Mouse (Mus musculus): ENCODE results near the gene Mdm2. TPM values are rescaled to one million over a fixed set of nuclear protein-coding genes. Genes with fewer than 3 reads are reported as not detected.

Mdm2 gene
- total RNA-seq, 2 experiments from 2014 or later = 80.3 to 89.1 TPM

GRCm38 (mm10) chr10:117674359-117675019, 36.1 kb downstream of the Mdm2 start:
- ATAC-seq (ENCODE audit: poor library complexity, severe bottlenecking) = no peak

- ATAC-seq (ENCODE audit: poor library complexity, severe bottlenecking) = no peak
Measured at GRCm38 (mm10) chr10:117673913-117674312, 36.6 kb downstream of the Mdm2 start.

DNA sequence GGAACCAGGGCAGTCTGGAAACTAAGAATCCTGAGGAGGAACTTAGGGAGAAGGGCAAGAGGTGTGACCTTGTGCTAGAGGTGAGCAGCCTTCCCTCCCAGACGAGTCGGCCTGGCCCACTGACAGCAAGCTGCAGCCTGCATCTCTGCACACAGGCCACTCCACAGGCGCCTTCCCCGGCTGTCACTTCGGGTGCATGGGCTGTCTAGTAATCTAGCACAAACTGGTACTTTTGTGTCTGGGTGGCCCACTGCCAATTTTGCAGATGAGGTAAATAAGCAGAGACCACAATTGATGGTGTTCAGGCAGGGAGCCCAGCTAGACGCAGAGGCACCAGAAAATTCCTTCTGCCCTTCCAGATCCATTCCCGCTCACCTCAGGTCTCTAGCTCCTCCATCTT, 37.9 kb downstream of the Mdm2 start:
- no peak for ATAC-seq (ENCODE audit: poor library complexity, severe bottlenecking)

- ATAC-seq (ENCODE audit: poor library complexity, severe bottlenecking) = no peak
Measured at GRCm38 (mm10) chr10:117671930-117672666, 38.5 kb downstream of the Mdm2 start.

DNA sequence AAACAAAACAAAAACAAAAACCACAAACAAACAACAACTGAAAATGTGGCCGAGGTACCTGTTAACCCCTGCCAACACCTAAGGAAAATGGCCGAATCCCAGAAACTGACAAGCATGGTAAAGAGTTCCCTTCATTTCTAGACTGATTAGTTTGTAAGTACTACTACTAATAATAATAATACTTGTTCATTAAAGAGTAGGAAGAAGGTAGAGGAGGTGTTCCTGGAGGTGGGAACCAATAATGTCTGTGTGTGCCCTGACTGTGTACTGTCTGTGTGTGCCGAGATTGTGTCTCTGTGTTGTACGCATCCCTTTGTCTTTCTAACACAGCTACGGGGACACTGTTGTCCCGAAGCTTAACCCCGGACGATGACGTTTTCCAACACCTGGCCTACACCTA, 39.3 kb downstream of the Mdm2 start:
- ATAC-seq (ENCODE audit: poor library complexity, severe bottlenecking) = no peak

GRCm38 (mm10) chr10:117670791-117671190, 39.8 kb downstream of the Mdm2 start:
- no peak for ATAC-seq (ENCODE audit: poor library complexity, severe bottlenecking)

DNA sequence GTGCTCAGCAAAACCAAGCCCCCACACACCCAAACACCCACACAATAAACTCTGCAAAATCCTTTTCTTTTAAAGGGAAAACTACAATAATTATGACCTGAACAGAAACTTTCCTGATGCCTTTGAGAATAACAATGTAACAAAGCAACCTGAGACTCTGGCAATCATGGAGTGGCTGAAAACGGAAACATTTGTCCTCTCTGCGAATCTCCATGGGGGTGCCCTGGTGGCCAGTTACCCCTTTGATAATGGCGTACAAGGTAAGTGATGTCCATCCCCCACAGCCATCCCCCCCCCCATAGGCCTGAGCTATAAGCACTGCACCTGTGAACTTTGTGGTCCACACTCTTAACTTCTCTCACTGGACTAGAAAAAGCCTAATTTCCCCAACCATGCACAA, 40.5 kb downstream of the Mdm2 start:
- no peak for ATAC-seq (ENCODE audit: poor library complexity, severe bottlenecking)

DNA sequence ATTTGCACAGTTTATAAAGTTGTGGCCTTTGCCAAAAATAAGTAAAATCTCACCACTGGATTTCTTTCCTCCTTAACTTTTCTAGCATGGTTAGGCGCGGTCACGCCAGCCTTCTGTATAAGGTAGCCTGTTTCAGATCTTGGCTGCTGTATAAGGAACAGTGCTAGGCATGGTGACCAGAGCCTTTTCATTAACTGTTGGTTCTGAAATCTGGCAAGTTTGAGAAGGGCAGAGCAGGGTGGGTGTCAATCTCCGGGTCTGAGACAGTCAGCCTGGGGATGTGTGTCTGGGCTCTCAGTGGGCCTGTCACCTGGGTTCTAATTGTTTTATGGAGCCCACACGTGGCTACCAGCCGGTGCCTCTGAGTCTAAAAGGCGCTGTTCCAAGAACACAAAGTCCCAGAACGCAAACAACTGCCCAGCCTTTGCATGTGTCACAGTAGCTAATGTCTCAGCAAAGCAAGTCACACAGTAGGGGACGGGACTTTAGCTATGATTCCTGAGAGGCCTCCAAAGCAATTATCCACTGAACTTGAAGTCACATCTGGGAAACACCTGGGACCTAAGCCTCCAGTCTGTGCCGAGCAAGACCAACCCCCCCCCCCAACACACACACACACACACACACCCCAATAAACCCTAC, 41.0 kb downstream of the Mdm2 start:
- no peak for ATAC-seq (ENCODE audit: poor library complexity, severe bottlenecking)

DNA sequence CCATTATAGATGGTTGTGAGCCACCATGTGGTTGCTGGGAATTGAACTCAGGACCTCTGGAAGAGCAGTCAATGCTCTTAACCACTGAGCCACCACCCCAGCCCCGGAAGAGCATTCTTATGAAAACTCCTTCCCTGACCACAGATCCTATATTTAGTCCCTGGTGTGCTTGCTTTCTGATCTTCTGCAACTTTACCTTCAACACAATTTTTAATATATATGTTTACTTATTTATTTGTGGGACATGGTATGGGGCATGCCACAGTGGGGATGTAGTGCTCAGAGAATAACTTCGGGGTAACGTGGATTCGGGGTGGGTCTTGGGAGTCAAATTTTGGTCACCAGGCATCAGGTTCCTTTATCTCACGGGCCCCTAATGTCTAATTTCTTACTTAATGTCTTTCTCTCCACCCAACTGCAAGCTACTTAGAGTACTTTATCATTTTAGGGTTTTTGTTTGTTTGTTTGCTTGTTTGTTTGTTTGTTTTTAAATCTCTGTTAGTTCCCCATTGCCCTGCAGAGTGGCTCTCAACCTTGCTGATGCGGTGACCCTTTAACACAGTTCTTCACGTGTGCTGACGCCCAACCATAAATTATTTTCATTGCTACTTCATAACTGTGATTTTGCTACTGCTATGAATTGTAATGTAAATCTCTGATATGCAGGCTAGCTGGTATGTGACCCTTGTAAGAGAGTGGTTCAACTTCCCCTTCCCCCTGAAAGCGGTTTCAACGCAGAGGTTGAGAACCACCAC, 41.8 kb downstream of the Mdm2 start:
- ATAC-seq (ENCODE audit: poor library complexity, severe bottlenecking) = no peak

DNA sequence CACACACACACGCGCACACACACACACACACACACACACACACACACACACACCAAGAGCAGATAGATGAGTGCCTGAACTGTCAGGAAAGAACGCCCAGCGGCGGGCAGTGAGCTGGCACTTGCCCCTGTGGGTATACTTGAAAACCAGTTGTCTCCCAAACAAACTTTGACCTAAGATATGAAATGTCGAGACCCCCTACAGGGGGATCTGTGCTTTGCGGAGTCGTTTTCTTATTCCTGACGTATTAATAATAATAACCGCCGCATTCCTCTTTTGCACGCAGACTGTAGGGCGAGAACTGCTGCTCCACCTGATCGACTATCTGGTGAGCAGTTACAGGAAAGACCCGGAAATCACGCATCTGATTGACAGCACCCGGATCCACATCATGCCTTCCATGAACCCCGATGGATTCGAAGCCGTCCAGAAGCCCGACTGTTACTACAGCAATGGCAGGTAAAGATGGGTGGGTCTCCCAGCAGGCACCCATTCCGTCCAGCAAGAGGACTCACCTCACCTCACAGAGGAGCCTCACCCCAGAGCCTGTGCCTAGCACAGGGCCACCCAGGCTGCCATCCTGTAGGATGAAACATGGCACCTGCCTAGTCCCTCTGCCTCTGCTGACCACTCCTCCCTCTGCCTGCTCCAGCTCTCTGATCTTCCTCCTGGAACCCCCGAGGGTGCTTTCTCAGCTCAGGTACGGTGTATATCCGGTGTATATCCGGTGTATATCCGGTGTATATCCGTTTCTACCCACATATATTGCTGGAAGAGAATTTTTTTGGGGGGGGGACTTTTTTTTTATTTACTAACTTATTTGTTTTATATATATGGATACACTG, 42.7 kb downstream of the Mdm2 start:
- no peak for ATAC-seq (ENCODE audit: poor library complexity, severe bottlenecking)

DNA sequence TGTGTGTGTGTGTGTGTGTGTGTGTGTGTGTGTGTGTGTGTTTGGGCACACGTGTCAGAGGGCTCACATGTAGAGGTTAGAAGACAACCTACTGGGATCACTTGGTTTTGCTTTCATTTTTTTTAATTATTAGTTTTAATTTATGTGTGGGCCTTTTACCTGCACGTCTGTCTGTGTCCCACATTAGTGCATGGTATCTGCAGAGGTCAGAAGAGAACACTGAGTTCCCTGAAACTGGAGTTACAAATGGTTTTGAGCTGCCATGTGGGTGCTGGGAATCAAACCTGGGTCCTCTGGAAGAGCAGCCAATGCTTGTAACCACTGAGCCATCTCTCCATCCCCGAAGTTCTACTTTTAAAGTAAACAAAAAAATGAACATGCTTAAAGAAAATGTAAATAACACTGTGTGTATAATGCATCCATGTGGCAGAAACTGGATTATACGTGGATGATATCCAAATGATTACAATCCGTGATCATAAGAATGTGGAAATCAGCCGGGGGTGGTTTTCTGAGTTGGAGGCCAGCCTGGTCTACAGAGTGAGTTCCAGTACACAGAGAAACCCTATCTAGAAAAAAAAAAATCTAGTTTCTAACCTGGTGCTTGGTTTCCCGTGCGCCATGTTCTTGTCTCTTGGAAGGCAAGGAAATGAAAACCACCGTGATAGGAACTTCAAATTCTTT, 43.5 kb downstream of the Mdm2 start:
- ATAC-seq (ENCODE audit: poor library complexity, severe bottlenecking) = no peak

DNA sequence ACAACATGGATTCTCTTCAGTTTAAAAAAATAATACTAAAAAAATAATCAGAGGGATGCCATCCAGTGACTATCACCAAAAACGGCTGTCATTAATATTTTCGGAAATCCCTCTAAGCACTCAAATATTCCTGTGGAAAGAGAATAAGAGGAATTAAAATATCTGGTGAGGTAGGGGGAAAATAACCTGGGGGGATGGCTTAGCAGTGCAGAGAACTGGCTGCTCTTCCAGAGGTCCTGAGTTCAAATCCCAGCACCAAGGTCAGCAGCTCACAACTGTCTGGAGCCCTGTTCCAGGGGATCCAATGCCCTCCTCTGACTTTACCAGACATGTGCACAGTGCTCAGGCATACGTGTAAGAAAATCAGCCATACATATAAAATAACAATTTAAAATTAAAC, 44.2 kb downstream of the Mdm2 start:
- ATAC-seq (ENCODE audit: poor library complexity, severe bottlenecking) = no peak

DNA sequence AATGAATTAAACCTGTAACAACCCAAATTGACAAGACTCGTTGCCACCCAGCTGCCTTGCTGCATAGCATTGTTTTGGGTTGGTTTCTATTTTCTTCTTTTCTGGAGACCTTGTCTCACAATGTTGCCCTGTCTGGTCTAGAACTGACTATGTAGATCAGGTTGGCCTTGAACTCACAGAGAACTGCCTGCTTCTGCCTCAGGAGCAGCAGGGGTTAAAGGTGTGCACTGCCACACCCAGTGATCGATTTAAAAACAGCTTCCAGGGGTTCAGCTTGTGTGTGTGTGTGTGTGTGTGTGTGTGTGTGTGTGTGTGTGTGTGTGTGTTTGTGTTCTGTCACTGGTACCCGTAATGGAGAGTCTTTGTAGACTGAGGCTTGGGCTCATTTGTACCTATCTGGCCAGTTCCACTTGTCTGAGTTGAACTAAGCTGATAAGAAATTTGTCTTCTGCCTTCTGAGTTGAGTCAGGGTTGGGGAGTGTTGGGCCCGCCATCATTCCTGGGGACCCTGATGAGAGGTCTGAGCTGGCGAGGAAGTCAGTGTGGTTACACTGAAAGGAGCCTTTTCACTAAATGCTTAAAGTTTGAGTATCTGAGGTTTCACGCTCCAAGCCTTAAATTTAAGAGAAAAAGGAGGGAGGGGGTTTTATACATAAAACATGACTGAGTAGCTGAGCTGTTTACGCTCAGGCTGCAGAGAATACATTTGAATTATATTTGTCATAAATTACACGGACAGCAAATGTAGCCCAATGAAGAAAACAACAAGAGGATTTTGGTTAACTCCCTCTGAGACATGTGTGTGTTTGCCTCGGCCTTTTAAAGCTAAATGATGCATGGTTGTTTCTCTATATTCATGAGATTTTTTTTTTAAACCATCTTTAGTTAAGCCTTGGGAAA, 44.9 kb downstream of the Mdm2 start:
- no peak for ATAC-seq (ENCODE audit: poor library complexity, severe bottlenecking)

DNA sequence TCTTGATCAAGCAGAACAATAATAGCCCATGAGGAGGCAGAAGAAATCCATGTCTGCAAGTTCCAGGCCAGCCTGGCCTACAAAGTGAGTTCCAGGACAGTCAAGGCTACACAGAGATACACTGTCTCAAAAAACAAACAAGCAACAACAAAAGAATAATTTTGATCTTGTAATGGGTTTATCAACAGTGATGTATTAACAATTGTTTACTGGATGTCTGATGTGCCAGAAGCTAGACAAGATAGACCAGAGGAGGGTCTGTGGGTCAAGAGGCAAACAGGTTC, 45.7 kb downstream of the Mdm2 start:
- no peak for ATAC-seq (ENCODE audit: poor library complexity, severe bottlenecking)

GRCm38 (mm10) chr10:117664208-117664925, 46.2 kb downstream of the Mdm2 start:
- ATAC-seq (ENCODE audit: poor library complexity, severe bottlenecking) = no peak

DNA sequence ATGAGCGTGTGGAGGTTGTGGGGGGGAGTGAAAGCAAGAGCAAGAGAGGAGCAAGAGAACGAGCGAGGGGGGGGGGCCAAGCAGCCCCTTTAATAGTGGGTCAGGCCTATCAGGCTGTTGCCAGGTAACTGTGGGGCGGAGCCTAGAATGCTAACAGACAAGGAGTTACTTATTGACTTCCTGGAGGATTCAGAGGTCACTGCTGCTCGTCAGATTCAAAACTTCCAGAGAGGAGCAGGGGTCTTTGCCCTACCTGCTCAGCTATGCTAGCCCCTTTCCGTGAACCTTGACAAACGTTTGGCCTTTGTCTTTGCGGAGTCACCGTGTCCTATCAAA, 46.7 kb downstream of the Mdm2 start:
- ATAC-seq (ENCODE audit: poor library complexity, severe bottlenecking) = no peak

- ATAC-seq (ENCODE audit: poor library complexity, severe bottlenecking) = no peak
Measured at GRCm38 (mm10) chr10:117663056-117663864, 47.3 kb downstream of the Mdm2 start.
